Mouse (Mus musculus) lung, postnatal 25 days (tissue): ENCODE measurements at regions not wholly inside any gene's neighbourhood (a gene's known extent, or its start where the extent isn't known, plus 50 kb on each side); places are given as distances from the start of the nearest gene placed in this dataset.

ENCODE experiments used
- DNase-seq: peaks from one replicate; pipeline ENCODE4 v3.0.0; 2022; ENCODE audit warnings: low spot score

DNA sequence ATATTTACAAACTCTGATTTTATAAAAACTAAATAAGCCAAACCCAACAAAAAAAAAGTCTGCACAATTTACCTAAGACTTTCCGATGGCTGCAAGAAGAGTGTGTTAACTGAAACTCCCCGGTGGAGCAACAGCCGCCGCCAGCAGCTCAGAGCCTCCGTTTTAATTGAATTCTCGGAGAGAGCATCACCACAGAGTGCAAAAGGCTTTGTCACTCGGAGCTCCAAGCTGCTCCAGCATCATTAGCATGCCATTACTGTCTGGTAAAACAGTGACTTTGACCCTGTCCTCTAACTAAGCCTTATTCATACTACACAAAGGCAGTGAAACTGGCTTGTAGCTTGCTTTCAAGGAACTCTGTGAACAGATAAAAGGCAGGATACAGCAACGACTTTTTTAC, 176.5 kb downstream of the Efnb2 start:
- no peak for DNase-seq

DNA sequence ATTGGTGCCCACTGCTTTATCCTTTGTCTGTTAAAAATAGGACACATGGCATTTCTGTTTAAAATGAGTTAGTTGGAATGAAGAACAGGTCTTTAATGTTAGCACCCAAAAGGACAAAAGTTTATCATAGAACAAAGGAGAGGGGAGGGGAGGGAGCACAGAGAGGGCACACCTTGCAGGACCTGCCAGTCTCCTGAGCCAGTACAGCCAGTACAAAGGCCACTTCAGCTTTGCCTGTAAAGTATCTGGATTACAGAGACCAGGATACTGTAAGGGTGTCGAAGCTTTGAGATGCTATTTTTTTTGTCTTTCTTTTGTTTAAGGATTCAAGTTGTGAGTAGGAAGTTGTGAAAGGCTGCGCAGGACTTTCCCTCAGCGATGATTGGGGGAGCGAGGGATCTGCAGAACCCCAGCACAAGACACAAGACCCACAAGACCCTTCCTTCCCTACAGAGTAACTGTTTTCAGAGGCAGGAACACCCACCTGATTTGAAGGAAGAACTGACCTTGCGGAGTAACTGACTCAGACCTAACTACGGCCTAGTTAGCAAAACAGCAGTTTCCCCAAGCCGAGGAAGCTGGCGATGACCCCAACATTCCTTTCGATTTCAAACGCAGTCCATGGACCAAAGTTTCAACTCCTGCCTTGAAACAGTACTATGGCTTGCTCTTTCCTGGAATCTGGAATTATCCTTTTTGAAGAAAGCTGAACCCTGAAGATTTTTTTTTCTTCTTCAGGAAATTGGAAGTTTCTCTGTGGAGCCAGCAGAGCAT, 178.1 kb downstream of the Efnb2 start:
- DNase-seq = no peak

DNA sequence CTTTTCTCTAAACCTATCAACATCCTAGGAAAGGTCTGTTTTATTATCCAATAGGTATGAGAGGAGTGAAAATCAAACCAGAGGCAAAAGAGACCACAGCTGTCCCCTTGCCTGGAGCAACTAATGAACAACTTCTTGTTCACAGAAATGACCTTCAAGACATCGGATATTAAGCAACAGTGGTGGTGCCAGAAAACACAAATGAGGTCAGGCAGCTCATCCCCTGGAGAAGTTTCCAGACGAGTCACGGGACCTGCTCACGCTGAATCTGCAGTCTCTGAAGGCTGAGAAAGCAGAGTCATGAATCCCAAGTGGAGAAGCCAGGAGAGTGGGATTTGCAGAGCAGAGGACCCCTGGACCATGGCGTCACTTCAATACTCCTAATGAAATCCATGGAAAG, 183.6 kb downstream of the Efnb2 start:
- no peak for DNase-seq

DNA sequence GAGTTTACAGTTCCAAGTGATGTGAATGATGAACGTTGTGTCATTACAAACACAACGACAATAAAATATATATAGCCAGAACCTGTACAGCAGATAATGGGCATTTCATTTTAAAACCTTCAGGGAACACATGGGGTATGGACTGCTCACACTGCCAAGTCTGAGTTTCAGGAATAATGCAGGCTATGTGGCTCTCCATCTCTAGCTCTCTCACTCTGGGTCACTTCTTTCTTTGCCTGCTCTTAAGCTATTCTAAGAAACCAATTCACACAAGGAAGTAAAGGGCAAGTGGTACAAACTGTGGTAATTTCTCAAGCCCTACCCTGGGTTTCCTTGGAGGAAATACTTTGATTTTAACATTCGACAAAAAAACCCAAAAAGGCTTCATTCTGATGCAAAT, 192.5 kb downstream of the Efnb2 start:
- DNase-seq = no peak

DNA sequence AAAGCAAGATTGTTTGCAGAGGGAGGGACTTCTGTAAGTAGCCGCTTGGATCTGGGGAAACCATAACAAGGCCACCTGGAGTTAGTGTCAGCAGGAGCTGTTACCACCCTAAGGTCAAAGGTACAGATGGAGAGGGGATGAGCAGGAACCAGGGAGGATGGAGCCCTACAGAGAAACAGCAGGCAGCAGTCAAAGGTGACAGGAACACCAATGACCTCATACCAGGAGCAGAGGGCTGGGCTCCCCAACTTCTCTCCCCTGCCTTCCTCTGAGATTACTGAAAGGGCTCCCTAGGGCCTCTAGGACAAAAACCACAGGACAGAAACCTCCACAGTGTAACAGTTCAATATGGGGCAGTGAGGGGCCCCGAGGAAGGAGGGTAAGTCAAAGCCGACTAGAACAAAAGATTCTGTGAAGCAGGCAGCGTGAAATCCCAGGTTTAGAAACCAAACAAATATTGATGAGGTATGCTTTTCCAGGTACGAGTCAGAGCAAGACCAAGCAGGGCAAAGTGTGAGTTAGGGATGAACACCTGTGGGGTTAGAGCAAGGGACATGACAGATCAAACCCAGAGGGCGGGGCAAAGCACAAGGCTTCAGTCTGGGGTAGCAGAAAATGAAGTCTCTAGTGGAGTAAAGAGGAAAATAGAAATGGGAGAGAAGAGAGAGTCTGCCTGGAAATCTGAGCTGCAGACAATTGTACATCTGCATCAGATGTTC, 194.4 kb downstream of the Efnb2 start:
- no peak for DNase-seq

DNA sequence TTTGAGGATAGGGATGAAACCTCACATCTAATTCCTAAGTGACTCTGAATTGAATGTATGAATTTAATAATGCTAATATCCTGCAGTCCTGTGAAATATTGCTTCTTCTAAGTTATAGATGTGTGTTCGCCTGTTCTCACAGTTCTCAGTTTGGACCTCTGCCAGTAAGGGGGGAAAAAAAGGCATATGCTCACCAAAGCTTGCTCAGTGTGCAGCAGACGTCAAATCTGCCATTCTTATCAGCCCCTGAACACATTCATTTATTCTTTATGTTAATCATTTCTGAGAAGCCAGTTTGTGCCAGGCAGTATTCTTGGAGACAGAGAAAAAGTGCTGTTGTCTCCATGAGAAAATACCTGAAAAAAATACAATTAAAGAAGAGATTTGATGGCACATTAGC, 198.6 kb downstream of the Efnb2 start:
- DNase-seq = no peak

DNA sequence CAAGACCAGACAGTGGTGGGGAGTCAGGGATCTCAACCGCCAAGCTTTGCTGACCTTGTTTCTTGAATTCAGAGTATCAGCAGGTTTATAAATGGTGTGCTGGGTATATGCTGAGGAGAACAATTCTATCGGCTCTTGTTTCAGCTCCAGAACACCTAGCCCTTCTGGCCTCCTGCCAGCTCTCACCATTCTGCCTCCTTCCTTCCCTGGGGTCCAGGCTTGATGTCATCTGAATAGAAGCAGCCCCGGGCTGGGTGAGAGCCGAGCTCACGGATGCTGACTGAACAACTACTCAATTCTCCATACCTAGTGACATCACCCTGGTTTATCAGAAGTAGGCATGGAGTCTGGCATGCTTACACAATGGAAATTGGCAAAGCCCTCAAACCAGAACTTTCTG, 203.5 kb downstream of the Efnb2 start:
- no peak for DNase-seq

DNA sequence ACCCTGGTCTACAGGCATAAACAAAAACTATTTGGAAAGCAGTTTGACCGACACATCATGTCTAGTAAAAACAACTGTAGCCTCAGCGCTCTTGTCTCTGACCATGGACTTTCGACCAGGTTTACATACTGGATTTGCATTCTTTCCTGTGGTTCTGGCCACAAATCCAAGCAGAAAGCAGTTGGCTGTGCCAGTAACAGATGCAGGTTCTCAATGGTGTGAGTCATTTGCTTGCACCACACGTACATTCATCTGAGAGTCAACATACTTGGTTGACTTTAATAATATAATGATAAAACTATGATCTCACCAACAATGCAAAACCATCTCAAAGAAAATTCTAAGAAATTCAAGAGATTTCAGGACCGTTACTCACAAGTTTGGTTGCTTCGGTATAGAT, 207.1 kb downstream of the Efnb2 start:
- no peak for DNase-seq

DNA sequence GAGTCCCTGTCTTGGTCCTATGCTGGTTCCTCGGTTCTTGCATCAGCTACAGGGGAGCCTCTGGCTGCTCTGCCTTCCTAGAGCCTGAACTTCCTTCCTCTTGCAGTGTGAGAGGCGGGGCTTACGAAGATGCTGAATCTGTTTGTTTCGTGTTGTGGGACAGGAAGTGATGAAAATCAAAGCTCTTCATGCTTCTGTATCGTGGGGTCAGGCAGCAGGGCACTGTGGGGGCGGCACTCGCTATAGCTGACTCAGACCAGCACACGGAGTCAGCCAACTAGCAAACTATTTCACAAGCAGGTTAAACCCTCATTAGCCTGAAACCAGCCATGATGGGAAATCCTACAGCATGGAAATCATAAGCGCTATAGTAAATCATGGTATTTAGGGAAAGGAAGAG, 208.8 kb downstream of the Efnb2 start:
- no peak for DNase-seq

DNA sequence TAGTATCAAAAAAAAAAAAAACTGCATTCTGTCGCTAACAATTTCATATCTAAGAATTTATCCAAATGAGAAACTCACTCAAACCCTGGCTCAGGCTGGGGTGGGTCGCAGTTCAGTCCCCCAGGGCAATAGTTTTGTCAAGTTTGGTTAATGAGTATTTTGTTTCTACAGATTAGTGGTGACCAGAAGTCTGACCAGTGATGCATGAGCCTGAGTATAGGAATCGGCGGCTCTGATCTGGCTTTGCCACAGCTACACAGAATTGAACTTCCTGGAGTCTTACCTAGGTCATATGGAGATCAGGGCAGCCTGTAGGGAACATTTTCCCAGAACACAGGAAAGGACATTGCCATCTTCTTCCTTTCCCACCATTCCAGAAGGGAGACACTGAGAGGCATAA, 212.1 kb downstream of the Efnb2 start:
- no peak for DNase-seq

DNA sequence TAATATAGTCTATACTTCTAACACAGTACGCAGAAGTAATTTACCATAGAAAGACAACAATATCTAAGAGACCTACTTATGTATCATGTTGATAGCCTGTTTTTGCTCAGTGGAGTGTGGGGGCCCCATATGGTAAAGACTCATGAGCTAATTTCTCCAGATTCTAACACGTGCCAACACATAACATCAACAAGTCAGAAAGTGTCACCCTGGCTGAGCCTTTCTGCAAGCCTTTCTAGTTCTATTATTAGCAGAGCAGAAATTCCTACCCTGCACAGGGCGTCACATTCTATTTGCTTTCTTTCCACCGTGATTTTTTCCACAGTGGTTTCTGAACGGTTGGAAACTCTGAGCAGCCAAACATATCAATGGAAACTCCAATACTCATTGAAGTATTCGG, 219.5 kb downstream of the Efnb2 start:
- no peak for DNase-seq

DNA sequence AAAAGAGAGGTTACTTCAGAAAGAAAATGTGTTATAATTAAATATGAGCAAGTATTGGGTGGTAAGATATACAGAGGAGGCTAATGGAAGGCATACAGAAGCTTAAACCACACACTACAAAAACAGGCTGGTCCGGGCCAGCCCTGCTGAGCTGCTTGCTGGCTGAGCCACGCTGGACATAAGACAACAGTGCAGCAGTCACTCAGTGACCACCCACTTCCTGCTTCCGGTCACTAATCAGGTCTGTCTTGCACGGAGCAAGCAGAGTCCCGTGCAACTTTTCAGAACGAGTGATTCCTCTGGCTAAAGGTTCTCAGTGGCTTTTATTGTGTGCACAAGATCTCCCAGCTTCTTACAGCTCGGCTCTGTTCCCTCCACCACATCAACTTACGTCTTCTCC, 220.1 kb downstream of the Efnb2 start:
- DNase-seq = no peak

DNA sequence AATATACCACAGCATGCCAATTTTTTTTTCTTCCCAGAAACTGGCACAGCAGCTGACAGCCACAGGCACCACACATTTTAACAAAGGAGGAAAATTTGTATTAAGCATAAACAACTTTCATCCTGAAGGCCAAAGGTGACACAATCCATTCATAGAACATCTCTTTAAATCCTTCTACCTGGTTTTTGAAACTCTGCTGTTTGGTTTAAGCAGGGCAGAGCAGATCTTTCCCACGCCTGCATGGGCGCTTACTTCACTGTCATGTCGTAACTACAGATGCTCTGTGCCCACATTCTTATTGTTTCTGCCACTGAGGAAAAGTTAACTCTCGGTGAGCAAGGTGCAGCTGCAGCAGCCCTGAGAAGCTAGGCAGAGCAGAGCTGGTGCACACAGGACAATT, 234.8 kb downstream of the Efnb2 start:
- no peak for DNase-seq

DNA sequence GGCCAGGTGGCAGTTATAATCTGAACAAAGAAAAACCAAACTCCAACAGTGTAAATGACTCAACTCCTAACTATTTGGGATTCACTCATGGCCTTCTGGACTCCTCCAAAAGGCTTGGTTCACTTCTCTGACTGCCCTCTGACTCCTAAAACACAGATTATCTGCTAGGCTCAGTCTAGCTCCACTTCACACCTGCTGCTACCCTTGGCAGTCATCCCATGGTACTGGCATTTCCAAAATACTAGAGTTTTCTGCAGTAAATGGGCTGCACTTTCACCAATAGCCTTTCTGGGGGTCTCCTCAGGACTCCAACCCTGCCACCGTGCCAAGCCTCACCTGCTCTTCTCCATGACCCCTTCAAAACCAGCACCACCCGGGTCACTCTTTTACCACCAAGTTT, 237.6 kb downstream of the Efnb2 start:
- no peak for DNase-seq

DNA sequence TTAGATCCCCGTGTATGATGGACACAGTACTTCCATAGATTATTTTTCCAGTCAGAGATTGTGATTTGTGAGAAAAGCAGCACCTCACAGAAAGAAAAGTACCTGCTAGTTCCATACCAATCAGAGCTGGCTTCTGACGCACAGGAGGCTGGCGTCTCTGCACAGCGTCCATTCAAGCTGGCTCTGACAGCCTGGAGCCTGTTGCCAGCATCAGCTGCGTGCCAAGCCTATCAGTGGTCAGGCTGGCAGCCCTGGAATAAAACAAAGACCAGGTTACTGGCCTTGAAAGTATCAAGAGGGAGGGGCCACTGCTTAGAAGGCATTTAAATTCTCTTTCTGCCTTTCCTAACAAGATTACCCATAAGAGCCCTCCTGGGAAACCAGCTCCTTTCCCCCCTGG, 239.3 kb downstream of the Efnb2 start:
- DNase-seq = no peak

DNA sequence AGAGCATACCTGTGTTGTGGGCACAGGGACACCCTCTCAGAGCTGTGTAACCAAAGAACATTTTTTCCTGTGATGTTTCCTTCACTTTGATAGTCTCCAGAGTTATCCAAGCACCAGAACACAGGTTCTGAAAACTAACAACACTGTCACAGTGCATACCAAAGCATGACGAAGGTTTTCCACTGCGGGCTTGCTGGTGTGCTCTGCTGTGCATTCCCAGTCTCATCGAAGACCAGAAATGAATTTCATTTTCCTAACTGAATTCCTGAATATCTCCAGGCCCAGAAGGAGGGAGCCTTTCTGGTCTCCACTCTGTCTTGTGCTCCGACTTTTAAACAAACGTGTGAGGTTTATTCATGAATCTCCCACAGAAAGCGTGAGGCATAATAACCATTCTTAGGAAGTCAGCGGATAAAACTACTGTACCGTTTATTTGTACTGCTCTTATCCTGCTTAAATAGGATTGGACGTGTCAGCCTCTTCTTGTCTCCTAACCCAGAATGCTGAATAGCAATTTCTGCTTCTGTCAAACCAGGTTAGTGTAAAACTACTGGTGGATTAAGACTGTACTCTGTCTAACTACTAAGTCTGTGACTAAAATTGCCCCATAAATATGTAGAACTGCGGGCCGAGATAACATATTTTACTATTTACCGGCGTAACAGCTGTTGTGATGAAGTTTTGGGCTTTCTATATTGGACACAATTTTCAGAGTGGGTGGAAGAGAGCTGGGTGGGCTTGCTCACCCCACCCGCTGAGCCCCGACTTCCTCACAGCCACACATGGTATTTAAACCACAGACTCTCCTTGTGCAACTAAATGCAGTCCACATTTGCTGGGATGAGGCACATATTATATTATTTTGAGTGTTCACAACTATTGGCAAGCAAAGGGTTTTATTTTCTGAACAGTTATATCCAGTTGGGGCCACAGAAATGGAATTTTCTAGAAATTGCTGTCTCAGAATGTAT, 241.4 kb downstream of the Efnb2 start:
- no peak for DNase-seq

DNA sequence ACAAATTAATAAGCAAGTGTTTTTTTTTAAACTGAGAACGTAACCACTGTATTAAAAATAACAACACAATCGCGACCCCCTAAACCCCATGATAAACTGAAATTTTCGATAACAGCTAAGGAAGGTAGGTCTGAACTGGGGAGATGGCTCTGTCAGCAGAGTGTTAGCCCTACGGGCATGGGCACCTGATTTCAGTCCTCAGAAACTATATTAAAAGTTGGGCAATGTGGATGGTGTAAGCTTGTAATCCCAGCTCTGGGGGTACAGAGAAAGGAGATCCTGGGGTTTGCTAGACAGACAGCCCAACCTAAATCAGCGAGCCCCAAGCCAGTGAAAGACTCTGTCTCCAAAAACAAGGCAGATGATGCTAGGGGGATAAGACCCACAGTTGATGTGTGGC, 242.1 kb downstream of the Efnb2 start:
- DNase-seq = no peak

DNA sequence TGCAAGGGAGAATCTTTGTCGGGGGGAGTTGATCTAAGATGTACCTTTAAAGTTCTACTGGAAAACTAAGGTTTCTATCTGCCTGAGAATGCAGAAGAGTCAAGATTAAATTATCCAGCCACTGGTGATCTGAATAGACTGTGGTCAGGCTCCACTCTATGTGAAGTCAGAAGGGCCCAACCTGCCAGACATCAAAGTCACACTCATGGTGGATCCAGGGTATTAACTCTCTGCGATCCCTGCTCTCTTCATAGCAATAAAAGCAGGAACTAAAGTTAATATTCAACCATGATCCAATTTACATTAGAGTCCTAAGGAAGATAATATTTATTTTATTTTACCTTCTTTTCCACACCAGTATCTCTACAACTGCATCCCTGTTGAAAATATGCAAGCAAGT, 242.5 kb downstream of the Efnb2 start:
- DNase-seq = no peak

DNA sequence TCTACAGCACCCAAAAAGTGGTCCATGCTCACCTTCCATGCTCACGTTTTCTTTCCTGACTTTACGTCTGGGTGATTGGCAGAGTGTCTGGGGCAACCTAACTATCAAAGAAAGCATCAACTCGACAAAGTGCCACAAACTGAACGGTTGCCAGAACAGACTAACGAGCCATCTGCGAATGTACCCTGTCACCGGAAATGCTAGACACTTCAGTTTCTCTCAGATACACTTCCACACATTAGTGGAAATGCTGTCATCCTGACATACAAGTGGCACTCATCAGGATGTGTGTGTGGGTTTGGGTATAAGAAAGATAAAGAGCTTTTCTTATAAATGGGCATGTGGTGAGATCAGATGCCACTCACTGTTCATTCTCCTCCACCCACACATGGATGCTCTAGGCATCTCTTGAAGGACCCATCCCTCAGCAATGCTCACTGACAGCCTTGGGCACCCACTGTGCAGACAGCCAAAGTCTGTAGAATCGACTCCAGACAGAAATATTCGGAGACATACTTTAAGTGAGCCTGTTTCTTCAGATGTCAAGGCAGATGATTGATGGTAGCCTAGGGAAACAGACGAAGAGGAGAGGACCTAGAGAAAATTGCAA, 244.8 kb downstream of the Efnb2 start:
- DNase-seq = no peak

DNA sequence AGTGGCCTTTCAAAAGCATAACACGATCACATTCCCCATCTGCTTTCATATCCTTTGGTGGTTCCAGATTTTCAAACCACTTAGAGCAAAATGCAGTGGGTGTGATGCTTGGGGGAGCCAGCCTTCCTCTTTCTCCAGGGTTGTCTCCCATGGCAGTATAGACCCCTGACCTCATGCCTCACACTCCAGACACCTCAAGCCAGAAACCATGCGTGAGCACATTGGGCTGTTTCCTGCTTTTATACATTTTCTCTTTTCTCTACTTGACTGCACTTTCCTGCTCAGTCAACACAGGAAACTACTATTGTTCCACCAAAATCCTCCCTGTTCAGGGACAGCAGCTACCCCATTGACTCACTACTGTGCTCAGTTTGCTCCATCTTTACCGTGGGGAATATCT, 253.7 kb downstream of the Efnb2 start:
- no peak for DNase-seq

DNA sequence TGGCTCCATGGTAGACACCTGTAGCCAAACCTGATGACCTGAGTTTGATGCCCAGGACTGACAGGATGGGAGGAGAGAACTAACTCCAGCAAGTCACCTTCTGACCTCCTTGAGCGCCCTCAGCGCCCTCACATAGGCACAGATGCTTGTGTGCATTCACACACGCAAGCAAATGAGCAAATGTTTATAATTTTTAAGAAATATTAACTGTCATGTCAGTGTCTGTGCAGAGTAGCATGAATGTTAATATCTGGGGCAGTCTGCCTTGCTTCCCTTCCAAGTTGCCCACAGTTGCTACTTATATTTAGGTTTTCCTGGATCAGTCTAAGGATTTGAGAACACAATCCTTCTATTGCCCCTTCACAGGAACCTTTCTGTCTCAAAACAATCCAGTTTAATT, 257.6 kb downstream of the Efnb2 start:
- no peak for DNase-seq

DNA sequence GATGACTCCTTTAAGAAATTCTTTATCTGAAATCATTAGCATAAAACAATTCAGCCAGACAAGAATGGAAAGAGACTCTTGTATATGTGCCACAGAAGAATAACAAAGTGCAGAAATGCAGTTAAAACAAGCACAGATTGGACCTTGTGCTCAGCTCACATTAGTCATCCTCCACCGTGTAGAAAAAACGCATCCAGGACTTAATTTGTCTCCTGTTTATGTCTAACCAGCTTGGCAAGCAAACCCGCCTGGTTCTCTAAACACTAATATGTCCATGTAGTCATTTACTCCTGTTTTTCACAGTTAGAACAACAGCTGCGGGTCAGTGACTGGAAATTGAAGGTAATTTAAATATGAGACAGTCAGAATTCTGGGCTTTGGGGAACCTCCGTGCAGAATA, 268.7 kb downstream of the Efnb2 start:
- no peak for DNase-seq
